Mouse (Mus musculus): ENCODE data around the gene Klf7. TPM values are rescaled to one million over a fixed set of nuclear protein-coding genes. Genes with fewer than 3 reads are reported as not detected.

The Klf7 gene
- polyA plus RNA-seq, 1 experiment from 2014 or later = 30.4 TPM

DNA sequence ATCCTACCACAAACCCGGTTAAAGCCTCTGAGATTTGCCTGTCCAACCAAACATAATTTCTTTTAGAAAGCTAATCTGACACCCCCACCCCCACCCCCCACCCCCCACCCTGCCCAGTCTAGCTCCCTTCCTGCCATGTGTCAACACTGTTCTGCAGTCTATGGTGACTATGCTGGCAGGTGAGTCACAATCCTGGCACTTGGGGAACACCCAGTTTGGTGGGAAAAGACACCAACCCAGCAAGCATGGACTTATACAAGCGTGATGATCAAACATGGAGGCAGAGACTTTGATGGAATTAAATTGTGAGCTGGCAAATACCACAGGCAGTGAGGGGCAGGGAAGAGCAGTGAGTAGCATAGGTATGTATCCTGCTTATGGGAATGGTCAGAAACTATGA is 116.9 kb downstream of the Klf7 start:
- H3K4me2 ChIP-seq = no peak overlapping the region
- peaks cover 6% of the 10 kb centered on the region for H3K4me1 ChIP-seq (ENCODE audit: control insufficient read depth, insufficient read depth, low read length)
- ATAC-seq (ENCODE audit: low FRiP score) (no peak), DNase-seq (ENCODE audit: low spot score, missing footprints) (no peak)
- no peak overlapping the region for H3K4me3 ChIP-seq (ENCODE audit: low read depth, low read length)
- no peak overlapping the region for H3K9ac ChIP-seq (ENCODE audit: low read length)
- H3K36me3 ChIP-seq (ENCODE audit: control insufficient read depth, insufficient read depth, low read length) = no peaks in the 10 kb centered on the region
- no peaks in the 10 kb centered on the region for H3K27me3 ChIP-seq (ENCODE audit: control insufficient read depth, insufficient read depth, low read length)
- H3K27ac ChIP-seq (ENCODE audit: low read depth, low read length) = no peak overlapping the region
- 85% methylated on average over 2 of the region's 2 CpGs for WGBS
- no peaks in the 10 kb centered on the region for H3K9me3 ChIP-seq (ENCODE audit: control insufficient read depth, low read length)

DNA sequence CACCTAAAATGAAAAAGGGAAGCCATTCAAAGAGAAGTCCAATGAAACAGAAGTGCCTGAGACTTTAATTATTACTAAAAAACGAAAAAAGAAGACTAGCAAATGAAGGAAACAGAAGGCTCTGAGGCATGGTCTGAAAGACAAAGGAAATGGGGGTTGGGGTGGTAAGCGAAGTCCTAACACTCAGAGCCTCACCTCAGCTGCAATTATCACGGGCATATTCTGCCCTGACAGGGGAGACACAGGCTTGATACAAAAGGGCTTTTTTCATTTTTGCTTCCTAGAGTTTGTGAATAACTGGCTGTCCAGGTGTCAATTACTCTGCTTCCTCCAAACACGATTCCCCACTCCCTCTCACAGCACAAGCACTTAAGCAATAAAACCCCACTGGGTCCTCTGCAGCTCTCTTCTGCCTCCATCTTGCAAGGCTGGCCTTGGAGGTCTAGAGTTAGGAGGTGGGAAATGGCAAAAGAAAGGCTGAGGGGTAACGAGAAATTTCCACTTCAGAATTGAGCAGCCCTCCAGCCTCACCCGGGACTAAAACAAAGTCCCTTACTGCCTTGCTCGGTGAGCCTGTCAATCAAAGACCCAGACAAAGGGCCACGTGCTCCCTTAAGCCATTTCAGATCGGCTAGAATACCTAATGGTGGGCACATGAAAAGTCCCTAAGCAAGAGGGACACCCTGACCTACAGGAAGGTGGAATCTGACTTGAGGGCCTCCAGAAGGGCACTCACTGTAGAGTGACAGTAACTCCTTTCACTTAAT is 118.4 kb downstream of the Klf7 start:
- Histone ChIP-seq H3K4me3 (ENCODE audit: low read depth, low read length) (no peak overlapping the region), H3K36me3 (ENCODE audit: control insufficient read depth, insufficient read depth, low read length) (no peaks in the 10 kb centered on the region), H3K27ac (ENCODE audit: low read depth, low read length) (no peak overlapping the region), H3K9me3 (ENCODE audit: control insufficient read depth, low read length) (no peaks in the 10 kb centered on the region), H3K4me1 (ENCODE audit: control insufficient read depth, insufficient read depth, low read length) (peaks cover 6% of the 10 kb centered on the region), H3K9ac (ENCODE audit: low read length) (no peak overlapping the region), H3K27me3 (ENCODE audit: control insufficient read depth, insufficient read depth, low read length) (no peaks in the 10 kb centered on the region), H3K4me2 (no peak overlapping the region)
- 35% methylated on average over 9 of the region's 9 CpGs for WGBS
- ATAC-seq (ENCODE audit: low FRiP score) (peak; percentile 63; the same call in 1 of the 2 replicates), DNase-seq (ENCODE audit: low spot score, missing footprints) (peak; percentile 90)

DNA sequence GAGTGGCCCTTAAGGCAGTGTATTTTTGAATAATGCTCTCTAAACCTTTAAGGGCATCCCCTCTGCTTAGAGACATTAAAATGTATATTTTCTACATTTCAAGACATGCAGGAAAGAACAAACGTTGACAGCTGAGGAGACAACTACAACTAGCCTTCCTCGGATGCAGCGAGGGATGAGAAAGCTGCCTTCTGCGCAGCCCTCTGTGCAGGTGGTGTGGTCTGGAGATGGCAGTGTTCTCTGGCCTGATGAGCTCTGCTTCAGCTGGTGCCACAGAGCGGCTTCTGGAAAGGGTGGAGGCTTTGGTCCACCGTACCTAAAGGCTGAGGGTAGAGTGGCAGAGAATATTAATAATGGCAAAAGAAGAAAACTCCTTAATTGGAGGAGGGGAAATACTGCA is 120.0 kb downstream of the Klf7 start:
- Histone ChIP-seq H3K27me3 (ENCODE audit: control insufficient read depth, insufficient read depth, low read length) (no peaks in the 10 kb centered on the region), H3K4me2 (no peak overlapping the region), H3K27ac (ENCODE audit: low read depth, low read length) (no peak overlapping the region), H3K4me1 (ENCODE audit: control insufficient read depth, insufficient read depth, low read length) (peaks cover 6% of the 10 kb centered on the region), H3K9me3 (ENCODE audit: control insufficient read depth, low read length) (no peaks in the 10 kb centered on the region), H3K36me3 (ENCODE audit: control insufficient read depth, insufficient read depth, low read length) (no peaks in the 10 kb centered on the region), H3K9ac (ENCODE audit: low read length) (no peak overlapping the region), H3K4me3 (ENCODE audit: low read depth, low read length) (no peak overlapping the region)
- no peak for DNase-seq (ENCODE audit: low spot score, missing footprints)
- 91% methylated on average over 6 of the region's 6 CpGs for WGBS
- ATAC-seq (ENCODE audit: low FRiP score) = no peak

DNA sequence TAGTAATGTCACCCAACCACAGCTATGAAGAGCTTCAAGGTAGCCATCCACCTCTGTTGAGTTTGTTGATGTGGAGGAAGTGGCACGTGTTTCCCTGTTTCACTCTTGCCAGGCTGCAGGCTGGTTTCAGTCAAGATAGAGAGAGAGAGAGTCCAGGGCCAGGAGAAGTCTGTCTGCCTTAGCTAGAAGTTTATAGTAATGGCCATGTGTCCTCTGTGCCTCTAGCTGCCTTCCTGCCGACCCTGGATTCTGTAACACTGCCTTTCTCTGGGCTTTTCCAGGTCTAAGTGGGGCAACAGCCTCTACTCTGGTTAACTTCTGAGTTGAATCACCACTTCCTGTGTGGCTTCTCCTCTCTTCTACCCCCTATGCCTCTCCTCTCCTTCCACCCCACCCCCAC is 121.5 kb downstream of the Klf7 start:
- Histone ChIP-seq H3K27me3 (ENCODE audit: control insufficient read depth, insufficient read depth, low read length) (no peaks in the 10 kb centered on the region), H3K9me3 (ENCODE audit: control insufficient read depth, low read length) (no peaks in the 10 kb centered on the region), H3K4me2 (no peak overlapping the region), H3K36me3 (ENCODE audit: control insufficient read depth, insufficient read depth, low read length) (no peaks in the 10 kb centered on the region), H3K4me3 (ENCODE audit: low read depth, low read length) (no peak overlapping the region), H3K9ac (ENCODE audit: low read length) (no peak overlapping the region), H3K4me1 (ENCODE audit: control insufficient read depth, insufficient read depth, low read length) (peaks cover 6% of the 10 kb centered on the region), H3K27ac (ENCODE audit: low read depth, low read length) (no peak overlapping the region)
- DNase-seq (ENCODE audit: low spot score, missing footprints) (no peak), ATAC-seq (ENCODE audit: low FRiP score) (no peak)
- WGBS = 89% methylated on average over 2 of the region's 2 CpGs

DNA sequence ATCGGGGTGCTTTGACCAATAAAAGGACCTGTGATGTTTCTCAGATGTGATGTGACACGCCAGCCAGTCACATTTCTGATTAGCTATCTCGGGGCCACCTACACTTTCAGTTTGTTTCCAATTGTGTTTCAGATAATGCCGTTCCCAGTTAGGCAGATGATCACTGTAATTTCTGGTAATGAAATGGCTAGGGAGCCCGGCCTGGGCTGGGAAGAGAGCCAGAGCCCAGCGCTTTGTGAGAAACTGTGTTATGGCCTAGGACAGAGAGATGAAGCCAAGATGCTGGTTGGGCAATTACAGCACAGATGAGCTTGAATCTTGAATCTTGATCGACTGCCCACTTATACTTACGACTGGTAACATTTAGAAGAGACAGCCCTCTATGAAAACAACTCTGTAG is 122.6 kb downstream of the Klf7 start:
- no peak overlapping the region for H3K9ac ChIP-seq (ENCODE audit: low read length)
- peaks cover 10% of the 10 kb centered on the region for H3K4me1 ChIP-seq (ENCODE audit: control insufficient read depth, insufficient read depth, low read length)
- ATAC-seq (ENCODE audit: low FRiP score) (no peak), DNase-seq (ENCODE audit: low spot score, missing footprints) (no peak)
- H3K27ac ChIP-seq (ENCODE audit: low read depth, low read length) = no peak overlapping the region
- no peaks in the 10 kb centered on the region for H3K36me3 ChIP-seq (ENCODE audit: control insufficient read depth, insufficient read depth, low read length)
- no peak overlapping the region for H3K4me2 ChIP-seq
- H3K27me3 ChIP-seq (ENCODE audit: control insufficient read depth, insufficient read depth, low read length) = no peaks in the 10 kb centered on the region
- WGBS = 86% methylated on average over 8 of the region's 8 CpGs
- no peak overlapping the region for H3K4me3 ChIP-seq (ENCODE audit: low read depth, low read length)
- no peaks in the 10 kb centered on the region for H3K9me3 ChIP-seq (ENCODE audit: control insufficient read depth, low read length)

DNA sequence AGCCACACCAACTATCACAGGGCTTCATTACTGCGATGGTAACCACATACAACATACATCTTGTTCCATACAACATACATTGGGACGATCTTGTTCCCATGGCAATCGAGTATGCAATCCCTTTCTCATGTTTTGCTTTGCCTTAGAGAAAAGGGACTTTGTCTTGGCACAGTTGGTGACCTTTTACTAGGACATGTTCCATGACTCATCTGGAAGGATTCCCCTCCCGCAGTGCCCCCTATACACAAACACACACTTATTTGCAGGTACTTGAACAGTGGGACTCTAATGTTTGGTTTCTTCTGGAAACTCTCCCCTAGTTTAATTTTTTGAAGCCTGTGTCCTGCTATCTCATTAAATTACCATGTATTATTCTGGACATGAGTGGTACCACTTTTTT is 123.2 kb downstream of the Klf7 start:
- Histone ChIP-seq H3K4me1 (ENCODE audit: control insufficient read depth, insufficient read depth, low read length) (peaks cover 7% of the 10 kb centered on the region), H3K36me3 (ENCODE audit: control insufficient read depth, insufficient read depth, low read length) (no peaks in the 10 kb centered on the region), H3K9me3 (ENCODE audit: control insufficient read depth, low read length) (no peaks in the 10 kb centered on the region), H3K4me2 (no peak overlapping the region), H3K4me3 (ENCODE audit: low read depth, low read length) (no peak overlapping the region), H3K27ac (ENCODE audit: low read depth, low read length) (no peak overlapping the region), H3K27me3 (ENCODE audit: control insufficient read depth, insufficient read depth, low read length) (no peaks in the 10 kb centered on the region), H3K9ac (ENCODE audit: low read length) (no peak overlapping the region)
- ATAC-seq (ENCODE audit: low FRiP score) (no peak), DNase-seq (ENCODE audit: low spot score, missing footprints) (no peak)
- WGBS = 79% methylated on average over 4 of the region's 4 CpGs

DNA sequence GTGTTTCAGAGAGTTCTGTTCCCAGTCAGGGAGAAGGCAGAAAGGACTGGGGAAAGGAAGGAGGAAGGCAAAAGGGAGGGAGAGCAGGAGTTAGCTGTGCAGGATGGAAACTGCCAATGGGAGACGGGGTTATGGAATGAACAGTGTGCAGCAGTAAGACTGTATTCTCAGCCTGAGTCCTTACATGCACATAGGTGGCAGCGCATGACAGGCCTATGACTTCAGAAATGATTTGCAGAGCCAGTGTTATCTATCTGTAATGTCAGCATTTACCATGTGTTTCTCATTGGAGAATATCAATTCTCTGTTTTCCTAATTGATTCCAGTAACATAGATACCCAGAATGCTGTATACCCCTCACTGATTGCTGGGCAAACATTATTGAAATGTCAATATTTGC is 123.9 kb downstream of the Klf7 start:
- H3K27ac ChIP-seq (ENCODE audit: low read depth, low read length) = no peak overlapping the region
- H3K9me3 ChIP-seq (ENCODE audit: control insufficient read depth, low read length) = no peaks in the 10 kb centered on the region
- DNase-seq (ENCODE audit: low spot score, missing footprints) = no peak
- no peak overlapping the region for H3K4me2 ChIP-seq
- no peaks in the 10 kb centered on the region for H3K27me3 ChIP-seq (ENCODE audit: control insufficient read depth, insufficient read depth, low read length)
- WGBS = 84% methylated on average over 2 of the region's 2 CpGs
- H3K4me3 ChIP-seq (ENCODE audit: low read depth, low read length) = no peak overlapping the region
- no peak overlapping the region for H3K9ac ChIP-seq (ENCODE audit: low read length)
- H3K4me1 ChIP-seq (ENCODE audit: control insufficient read depth, insufficient read depth, low read length) = peaks cover 4% of the 10 kb centered on the region; the same call in 1 of the 2 replicates
- ATAC-seq (ENCODE audit: low FRiP score) = no peak
- no peaks in the 10 kb centered on the region for H3K36me3 ChIP-seq (ENCODE audit: control insufficient read depth, insufficient read depth, low read length)

DNA sequence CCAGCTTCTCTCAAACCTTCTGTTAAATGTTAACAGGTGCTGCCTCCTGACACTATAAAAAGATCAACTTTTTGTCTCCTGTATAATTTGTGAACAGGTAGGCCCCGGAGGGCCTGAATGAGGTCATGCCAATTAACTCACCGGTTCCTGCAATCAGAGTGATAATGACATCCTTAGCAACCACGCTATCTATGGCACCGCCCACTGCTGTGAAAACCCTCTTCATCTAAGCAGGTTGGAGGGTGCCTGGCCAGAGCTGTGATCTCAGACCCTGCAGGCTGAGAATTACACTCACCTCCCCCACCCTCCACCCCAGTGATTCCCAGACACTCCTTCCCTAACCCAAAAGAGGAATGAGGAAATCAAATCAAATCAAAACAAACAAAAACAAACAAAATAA is 126.3 kb downstream of the Klf7 start:
- ATAC-seq (ENCODE audit: low FRiP score) = no peak
- Histone ChIP-seq H3K27ac (ENCODE audit: low read depth, low read length) (no peak overlapping the region), H3K27me3 (ENCODE audit: control insufficient read depth, insufficient read depth, low read length) (no peaks in the 10 kb centered on the region), H3K4me2 (no peak overlapping the region), H3K4me1 (ENCODE audit: control insufficient read depth, insufficient read depth, low read length) (peaks cover 4% of the 10 kb centered on the region; the same call in 1 of the 2 replicates), H3K4me3 (ENCODE audit: low read depth, low read length) (no peak overlapping the region), H3K9me3 (ENCODE audit: control insufficient read depth, low read length) (no peaks in the 10 kb centered on the region), H3K36me3 (ENCODE audit: control insufficient read depth, insufficient read depth, low read length) (no peaks in the 10 kb centered on the region), H3K9ac (ENCODE audit: low read length) (no peak overlapping the region)
- WGBS = 55% methylated on average over 4 of the region's 4 CpGs
- no peak for DNase-seq (ENCODE audit: low spot score, missing footprints)

DNA sequence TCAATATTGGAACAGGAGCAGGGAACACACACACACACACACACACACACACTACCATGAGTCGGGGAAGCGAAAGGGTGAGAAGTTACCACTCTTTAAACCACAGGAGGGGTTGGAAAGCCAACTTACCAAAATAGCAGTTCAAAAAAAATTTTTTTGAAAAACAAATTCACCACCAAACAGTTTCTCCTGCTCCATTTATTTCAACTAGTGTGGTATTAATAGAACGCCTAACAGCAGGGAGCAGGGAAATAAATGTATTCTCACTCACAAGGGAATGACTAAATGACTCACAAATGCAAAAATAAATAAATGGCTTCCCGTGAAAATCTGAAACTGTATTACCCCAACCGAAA is 127.0 kb downstream of the Klf7 start:
- no peak for ATAC-seq (ENCODE audit: low FRiP score)
- peaks cover 4% of the 10 kb centered on the region; the same call in 1 of the 2 replicates for H3K4me1 ChIP-seq (ENCODE audit: control insufficient read depth, insufficient read depth, low read length)
- 72% methylated on average over 5 of the region's 5 CpGs for WGBS
- H3K9me3 ChIP-seq (ENCODE audit: control insufficient read depth, low read length) = no peaks in the 10 kb centered on the region
- no peak overlapping the region for H3K9ac ChIP-seq (ENCODE audit: low read length)
- no peak overlapping the region for H3K4me2 ChIP-seq
- H3K4me3 ChIP-seq (ENCODE audit: low read depth, low read length) = no peak overlapping the region
- H3K27me3 ChIP-seq (ENCODE audit: control insufficient read depth, insufficient read depth, low read length) = no peaks in the 10 kb centered on the region
- no peak for DNase-seq (ENCODE audit: low spot score, missing footprints)
- peak overlapping the region; percentile 32; the same call in 1 of the 2 replicates for H3K27ac ChIP-seq (ENCODE audit: low read depth, low read length)
- H3K36me3 ChIP-seq (ENCODE audit: control insufficient read depth, insufficient read depth, low read length) = no peaks in the 10 kb centered on the region

Data from midbrain, embryonic 11.5 days (tissue).